Mouse (Mus musculus): ENCODE results near the gene Egr4. TPM values are rescaled to one million over a fixed set of nuclear protein-coding genes. Genes with fewer than 3 reads are reported as not detected.

Egr4 gene
- polyA plus RNA-seq (2012), result 13.3 and 13.8 TPM in 2 replicates

GRCm38 (mm10) chr6:85513531-85513910, at the start of gene Egr4:
Egr4 (minus strand) TSS chr6:85513589.

GRCm38 (mm10) chr6:85502911-85503250, 10.5 kb downstream of the Egr4 start, which contains the start of gene Fbxo41:
Fbxo41 (minus strand) TSS chr6:85502994.

Other genes starting within 250 kb of the Egr4 start
- 1.3 TPM in 2 replicates for gene Sfxn5, start 180.2 kb downstream of the Egr4 start, polyA plus RNA-seq (2012)
- gene Rab11fip5, start 139.0 kb downstream of the Egr4 start, polyA plus RNA-seq (2012), result 11.6 and 15.0 TPM in 2 replicates
- gene Noto, start 89.7 kb downstream of the Egr4 start, polyA plus RNA-seq (2012), result not detected in 2 replicates
- 20.2 and 23.5 TPM in 2 replicates for gene Smyd5, start 81.6 kb downstream of the Egr4 start, polyA plus RNA-seq (2012)
- 55.0 and 64.0 TPM in 2 replicates for gene Cct7, start 62.1 kb downstream of the Egr4 start, polyA plus RNA-seq (2012)
- 22.2 and 26.2 TPM in 2 replicates for gene Pradc1, start 61.6 kb downstream of the Egr4 start, polyA plus RNA-seq (2012)
- not detected in 2 replicates for gene Fbxo41, start 10.6 kb downstream of the Egr4 start, polyA plus RNA-seq (2012)
- gene Alms1, start 73.9 kb upstream of the Egr4 start, polyA plus RNA-seq (2012), result 1.1 and 1.7 TPM in 2 replicates
- not detected in 2 replicates for gene Nat8f7, start 199.6 kb upstream of the Egr4 start, polyA plus RNA-seq (2012)